Mouse (Mus musculus) myocyte (in vitro differentiated cells): ENCODE measurements around the gene Epb41l4b.

Source experiments
- CEBPB ChIP-seq: IDR thresholded peaks from 2 replicates; pipeline ENCODE4 v1.6.1; 2011; ENCODE audit warnings: mild to moderate bottlenecking, moderate library complexity; ENCODE audit not compliant: poor library complexity, insufficient read depth, severe bottlenecking
- MAX ChIP-seq: IDR thresholded peaks from one replicate; pipeline ENCODE4 v1.6.1; 2011; ENCODE audit warnings: low read depth, mild to moderate bottlenecking, control low read depth
- MYOD1 ChIP-seq, 3 experiments: IDR thresholded peaks; one replicate each; pipeline ENCODE4 v1.6.1; 2011; ENCODE audit warnings: control low read depth in 2 of 3, low read depth in 2 of 3, mild to moderate bottlenecking in 2 of 3, moderate library complexity in 1 of 3; ENCODE audit not compliant: insufficient read length in 2 of 3, control insufficient read depth in 1 of 3
- POLR2A ChIP-seq: IDR thresholded peaks from one replicate; pipeline ENCODE4 v1.6.1; 2011; ENCODE audit warnings: low read depth, mild to moderate bottlenecking, control low read depth, moderate library complexity; ENCODE audit not compliant: insufficient read length
- POLR2AphosphoS2 ChIP-seq: IDR thresholded peaks from one replicate; pipeline ENCODE4 v1.6.1; 2011; ENCODE audit warnings: low read depth, control low read depth; ENCODE audit not compliant: insufficient read length
- REST ChIP-seq: IDR thresholded peaks from one replicate; pipeline ENCODE4 v1.6.1; 2011; ENCODE audit warnings: mild to moderate bottlenecking, control low read depth, moderate library complexity; ENCODE audit not compliant: insufficient read depth, insufficient read length
- TCF12 ChIP-seq: IDR thresholded peaks from one replicate; pipeline ENCODE4 v1.6.1; 2011; ENCODE audit warnings: mild to moderate bottlenecking, control low read depth; ENCODE audit not compliant: poor library complexity, insufficient read depth, severe bottlenecking
- TCF3 ChIP-seq: IDR thresholded peaks from one replicate; pipeline ENCODE4 v1.6.1; 2011; ENCODE audit warnings: low read depth, control low read depth; ENCODE audit not compliant: insufficient read length
- USF1 ChIP-seq: IDR thresholded peaks from one replicate; pipeline ENCODE4 v1.6.1; 2011; ENCODE audit warnings: low read depth, mild to moderate bottlenecking, control low read depth, moderate library complexity

GRCm38 (mm10) chr4:57085750-57086400, 57.4 kb downstream of the Epb41l4b start:
- no peak for TF ChIP-seq POLR2A
- TF ChIP-seq MAX, result no peak
- TF ChIP-seq REST, result no peak
- no peak for TF ChIP-seq CEBPB
- no peak for TF ChIP-seq POLR2AphosphoS2
- TF ChIP-seq MYOD1 (IDR thresholded peaks at IDR 0.05; ENCODE audit: control insufficient read depth in 1 of 3, insufficient read length in 2 of 3, low read depth in 2 of 3), result no peak
- TF ChIP-seq USF1, result no peak
- TF ChIP-seq TCF3, result no peak
- no peak for TF ChIP-seq TCF12
